Mouse (Mus musculus) urinary bladder, adult 2 months (tissue): ENCODE data around the gene Acaa1b. TPM values are rescaled to one million over a fixed set of nuclear protein-coding genes. Genes with fewer than 3 reads are reported as not detected.

Source experiments
- polyA plus RNA-seq: library from polyadenylated mRNA; depleted of rRNA; stranded (reverse); fragments of >200 nt; gene quantifications from 2 replicates; pipeline ENCODE4 v1.2.3, GENCODE M21; 2012; rRNA removed

Gene Acaa1b
- polyA plus RNA-seq, 1 experiment: 222 TPM

Other genes with a start within 250 kb of the Acaa1b start
- 24.4 and 27.7 TPM in 2 replicates for gene Ctdspl, start 230.6 kb downstream of the Acaa1b start, polyA plus RNA-seq
- gene Vill, start 104.3 kb downstream of the Acaa1b start, polyA plus RNA-seq: 25.3 and 25.4 TPM in 2 replicates
- gene Plcd1, start 63.6 kb downstream of the Acaa1b start, polyA plus RNA-seq: 72.3 and 76.4 TPM in 2 replicates
- gene Dlec1, start 54.6 kb downstream of the Acaa1b start, polyA plus RNA-seq: 3.2 and 4.2 TPM in 2 replicates
- gene Gm47289, start 2.1 kb upstream of the Acaa1b start, polyA plus RNA-seq: 0.03 and 0.07 TPM in 2 replicates
- gene Slc22a13, start 52.0 kb upstream of the Acaa1b start, polyA plus RNA-seq: 0.04 and 0.07 TPM in 2 replicates
- 37.3 and 38.1 TPM in 2 replicates for gene Oxsr1, start 165.3 kb upstream of the Acaa1b start, polyA plus RNA-seq
- 144 and 173 TPM in 2 replicates for gene Acaa1a, start 182.6 kb upstream of the Acaa1b start, polyA plus RNA-seq
- gene Myd88, start 184.3 kb upstream of the Acaa1b start, polyA plus RNA-seq: 19.4 and 22.4 TPM in 2 replicates
- 1.4 and 1.6 TPM in 2 replicates for gene Xylb, start 200.3 kb upstream of the Acaa1b start, polyA plus RNA-seq
- 0.16 and 0.40 TPM in 2 replicates for gene Slc22a14, start 208.5 kb upstream of the Acaa1b start, polyA plus RNA-seq
- 2.3 and 3.7 TPM in 2 replicates for gene Acvr2b, start 245.0 kb upstream of the Acaa1b start, polyA plus RNA-seq